Mouse (Mus musculus) heart, embryonic 15.5 days (tissue): ENCODE measurements around the gene Cwc25. TPM values are rescaled to one million over a fixed set of nuclear protein-coding genes. Genes with fewer than 3 reads are reported as not detected.
"Not testable (repeated sequence)": the region's sequence is repeated elsewhere in the genome, so short reads cannot be mapped to it uniquely, and the experiment has no call there.

Experiments used
- ATAC-seq: fragments of 200-750 bp; cut with Nextera tagmentation; replicated peaks from 2 replicates; pipeline ENCODE4 v1.8.0; 2017; ENCODE audit warnings: low read depth, moderate TSS enrichment; ENCODE audit not compliant: insufficient number of reproducible peaks, insufficient read depth, low FRiP score
- H3K27ac ChIP-seq: fragments of 300-500 bp; sonication (generic); 2 replicates; pipeline ENCODE4 v1.5.1; 2015; ENCODE audit warnings: mild to moderate bottlenecking, inconsistent platforms
- H3K27me3 ChIP-seq: fragments of 300-500 bp; sonication (generic); 2 replicates; pipeline ENCODE4 v1.6.1; 2015; ENCODE audit warnings: inconsistent platforms
- H3K36me3 ChIP-seq: fragments of 300-500 bp; sonication (generic); 2 replicates; pipeline ENCODE4 v1.6.1; 2015; ENCODE audit warnings: mild to moderate bottlenecking, inconsistent platforms
- H3K4me1 ChIP-seq: fragments of 300-500 bp; sonication (generic); replicated peaks from 2 replicates; pipeline ENCODE4 v1.6.1; 2015; ENCODE audit warnings: inconsistent platforms
- H3K4me2 ChIP-seq: fragments of 300-500 bp; sonication (generic); 2 replicates; pipeline ENCODE4 v1.6.1; 2015; ENCODE audit warnings: inconsistent platforms, mild to moderate bottlenecking, moderate library complexity
- H3K4me3 ChIP-seq: fragments of 300-500 bp; sonication (generic); 2 replicates; pipeline ENCODE4 v1.5.1; 2015; ENCODE audit warnings: mild to moderate bottlenecking, inconsistent platforms
- H3K9ac ChIP-seq: fragments of 300-500 bp; sonication (generic); 2 replicates; pipeline ENCODE4 v1.6.1; 2015; ENCODE audit warnings: mild to moderate bottlenecking, inconsistent platforms
- H3K9me3 ChIP-seq: fragments of 300-500 bp; sonication (generic); replicated peaks from 2 replicates; pipeline ENCODE4 v1.6.1; 2016; ENCODE audit warnings: inconsistent platforms
- WGBS: fragments of 180-500 bp; shearing (Covaris S2); methylation state at CpG from one replicate; pipeline ENCODE4 v1.1.7; 2015; ENCODE audit warnings: mixed read lengths; 5-methylcytosine and 5-hydroxymethylcytosine counted together
- polyA plus RNA-seq: library from polyadenylated mRNA; unstranded; fragments of >200 nt; fragmentation: Nextera tagmentation; extraction: Ambion mirVana; gene quantifications from 2 replicates; pipeline ENCODE4 v1.2.1, GENCODE M21; 2015

Gene Cwc25
- polyA plus RNA-seq, 1 experiment from 2014 or later = 9.5 TPM

DNA sequence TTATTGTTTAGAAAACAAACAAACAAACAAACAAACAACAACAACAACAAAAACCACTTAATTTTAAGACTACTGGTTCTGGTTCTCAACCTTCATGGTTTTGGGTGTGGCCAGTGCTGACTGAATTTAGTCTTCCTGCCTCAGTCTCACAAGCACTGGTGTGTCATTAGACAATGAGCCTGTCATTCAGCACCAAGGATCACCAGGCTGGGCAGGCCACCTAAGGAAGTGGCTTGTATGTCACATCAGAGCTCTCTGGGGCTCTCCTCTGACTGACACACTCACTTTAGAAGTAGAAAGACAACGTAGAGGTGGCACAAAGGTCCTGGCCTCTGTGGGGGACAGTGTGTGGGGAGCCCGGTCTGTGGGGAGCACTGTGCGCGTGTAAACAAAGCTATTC is 47.3 kb downstream of the Cwc25 start:
- Histone ChIP-seq H3K27ac (no peak overlapping the region), H3K9me3 (no peaks in the 10 kb centered on the region), H3K9ac (no peak overlapping the region), H3K4me2 (no peak overlapping the region), H3K36me3 (peaks cover 55% of the 10 kb centered on the region), H3K4me3 (no peak overlapping the region), H3K4me1 (peaks cover 10% of the 10 kb centered on the region), H3K27me3 (no peaks in the 10 kb centered on the region)
- WGBS = 81% methylated on average over 4 of the region's 4 CpGs
- ATAC-seq = no peak

DNA sequence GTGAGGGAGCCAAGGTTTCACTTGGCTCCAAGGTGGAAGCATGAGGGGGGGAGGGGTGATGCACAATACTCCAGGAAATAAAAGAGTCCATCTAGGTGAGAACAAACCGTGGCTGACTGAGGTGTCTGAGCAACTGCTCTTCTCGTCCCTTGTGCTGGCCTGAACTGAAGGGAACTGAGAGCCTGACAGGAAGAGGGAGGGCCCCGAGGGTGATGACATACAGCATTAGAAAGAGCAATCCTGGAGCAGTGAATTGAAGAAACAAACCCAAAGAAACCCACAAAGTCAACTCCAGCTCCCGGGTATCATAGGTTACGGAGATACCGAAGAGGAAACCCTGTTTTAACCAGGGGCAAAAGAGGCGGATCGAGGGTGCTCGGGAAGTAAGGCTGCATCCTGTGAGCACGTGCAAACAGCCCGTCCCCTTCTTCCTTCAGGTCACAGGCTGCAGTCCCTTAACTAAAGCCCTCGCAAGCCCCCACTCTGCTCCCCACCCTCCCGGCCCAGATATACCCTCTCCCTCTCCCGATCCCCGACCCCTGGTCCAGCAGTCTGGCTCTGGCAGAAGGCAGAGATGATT is 48.0 kb downstream of the Cwc25 start:
- H3K4me1 ChIP-seq = peaks cover 13% of the 10 kb centered on the region
- no peaks in the 10 kb centered on the region for H3K27me3 ChIP-seq
- H3K9ac ChIP-seq = no peak overlapping the region
- H3K9me3 ChIP-seq = no peaks in the 10 kb centered on the region
- no peak overlapping the region for H3K4me2 ChIP-seq
- ATAC-seq = no peak
- 57% methylated on average over 15 of the region's 15 CpGs for WGBS
- H3K36me3 ChIP-seq = peaks cover 56% of the 10 kb centered on the region
- no peak overlapping the region for H3K4me3 ChIP-seq
- no peak overlapping the region for H3K27ac ChIP-seq

DNA sequence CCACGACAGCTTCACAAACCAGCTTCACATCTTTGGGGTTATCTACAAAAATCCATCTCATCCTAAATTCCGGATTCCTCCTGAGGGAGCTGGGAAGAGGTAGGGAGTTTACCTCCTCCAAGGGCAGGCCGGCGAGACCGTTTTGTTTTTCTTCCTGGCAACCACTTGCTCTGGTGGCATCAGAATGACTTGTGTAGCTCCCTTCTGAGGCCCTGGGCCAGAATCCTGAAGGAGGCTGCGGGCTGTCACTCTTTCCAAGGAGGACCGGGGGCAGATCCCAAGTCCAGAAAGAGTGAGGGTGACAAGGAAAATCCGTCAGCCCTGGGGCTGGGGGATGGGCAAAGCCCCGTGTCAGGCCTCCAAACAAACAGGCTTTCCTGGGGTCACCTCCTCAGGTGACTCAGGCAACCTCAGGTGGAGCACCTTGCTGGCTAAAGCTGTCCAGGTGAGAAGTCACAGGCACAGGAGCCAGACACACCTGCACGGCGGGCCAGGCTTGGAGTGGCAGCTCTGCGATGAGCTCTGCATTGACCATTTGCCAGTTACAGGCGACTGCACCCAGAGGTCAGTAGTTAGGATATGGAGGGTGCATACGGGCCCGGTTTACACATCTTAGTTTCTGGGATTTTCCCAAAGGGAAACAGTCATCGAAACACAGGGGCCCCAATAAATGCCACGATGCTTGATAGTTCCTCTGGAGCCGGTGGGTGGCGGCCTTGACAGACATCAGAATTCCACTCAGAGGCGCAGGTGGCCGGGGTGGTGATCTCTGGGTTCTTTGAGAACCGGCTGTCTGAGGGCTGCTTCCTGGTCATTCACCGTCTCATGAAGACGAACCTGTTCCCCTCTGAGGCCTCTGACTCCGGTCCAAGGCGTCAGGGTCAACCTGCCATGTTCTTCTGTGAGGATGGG is 48.7 kb downstream of the Cwc25 start:
- no peak overlapping the region for H3K27ac ChIP-seq
- no peaks in the 10 kb centered on the region for H3K9me3 ChIP-seq
- peaks cover 55% of the 10 kb centered on the region for H3K36me3 ChIP-seq
- no peaks in the 10 kb centered on the region for H3K27me3 ChIP-seq
- 84% methylated on average over 26 of the region's 26 CpGs for WGBS
- peaks cover 16% of the 10 kb centered on the region for H3K4me1 ChIP-seq
- H3K4me3 ChIP-seq = no peak overlapping the region
- no peak overlapping the region for H3K4me2 ChIP-seq
- ATAC-seq = no peak
- no peak overlapping the region for H3K9ac ChIP-seq

DNA sequence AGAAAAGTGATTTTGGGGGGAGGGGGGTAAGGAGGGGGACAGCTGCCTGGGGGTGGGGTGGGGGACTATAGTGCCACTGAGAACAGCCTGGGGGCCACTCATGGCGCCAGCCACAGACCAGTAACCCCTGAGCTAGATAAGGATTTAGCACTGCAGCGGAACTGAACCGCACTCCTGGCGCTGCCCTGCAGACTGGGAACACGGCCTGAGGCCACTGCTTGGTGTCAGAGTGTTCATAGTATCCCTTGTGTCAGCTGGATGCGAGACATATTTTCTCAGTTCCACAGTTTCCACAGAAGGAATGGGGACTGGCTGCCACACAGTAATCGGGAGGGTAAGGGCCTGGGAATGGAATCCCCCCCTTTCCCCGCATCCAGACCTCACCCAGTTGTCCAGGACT is 50.3 kb downstream of the Cwc25 start:
- Histone ChIP-seq H3K4me3 (no peak overlapping the region), H3K9me3 (no peaks in the 10 kb centered on the region), H3K36me3 (peaks cover 55% of the 10 kb centered on the region), H3K4me1 (peaks cover 16% of the 10 kb centered on the region), H3K4me2 (no peak overlapping the region), H3K27me3 (no peaks in the 10 kb centered on the region), H3K27ac (no peak overlapping the region), H3K9ac (0 out of 2 replicates have a peak overlapping the region, but pooled peaks have one; percentile 16)
- ATAC-seq = no peak
- WGBS = 73% methylated on average over 8 of the region's 8 CpGs

DNA sequence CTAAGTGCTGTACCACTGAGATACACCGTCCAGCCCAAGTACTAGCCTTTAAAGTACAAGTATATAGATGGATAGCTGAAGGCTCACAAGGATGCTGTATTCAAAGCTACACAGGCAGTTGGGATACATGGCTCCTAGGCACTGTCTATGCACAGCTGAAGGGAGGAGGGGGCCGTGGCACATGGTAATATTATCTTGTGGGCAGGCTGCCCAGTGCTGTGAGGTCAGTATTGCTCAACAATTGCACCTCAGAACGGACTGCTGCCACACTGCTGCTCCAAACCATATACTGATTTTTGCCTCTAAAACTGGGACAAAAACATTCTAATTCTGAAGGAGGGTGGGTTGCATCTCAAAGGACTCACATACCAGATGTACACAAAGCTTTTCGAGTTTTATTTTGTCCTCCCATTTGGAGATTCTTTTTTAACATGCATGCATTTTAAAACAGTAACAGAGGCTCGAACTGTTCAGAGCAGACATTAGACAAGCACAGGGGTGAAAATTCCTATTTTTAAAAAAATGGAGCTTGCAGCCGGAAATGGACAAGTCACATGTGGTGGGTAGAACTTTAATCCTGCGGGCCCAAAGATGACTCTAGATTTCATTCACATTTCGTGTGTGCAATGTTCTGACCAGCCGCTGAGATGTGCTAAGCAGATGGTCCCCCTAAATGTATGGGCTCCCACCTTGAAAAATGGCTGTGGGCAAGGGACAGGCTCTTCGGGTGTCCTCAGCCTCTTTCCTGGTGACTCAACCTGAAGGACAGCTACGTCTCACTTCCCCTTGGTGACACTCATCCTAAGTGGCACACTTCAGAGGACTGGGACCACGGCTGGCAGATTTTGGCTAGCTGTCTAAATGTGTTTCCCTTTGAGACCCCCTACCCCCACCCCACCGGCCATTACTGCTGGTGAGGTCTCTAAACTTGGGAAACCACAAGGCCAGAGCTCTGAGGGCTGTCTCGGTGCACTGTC is 51.3 kb downstream of the Cwc25 start:
- Histone ChIP-seq H3K9me3 (no peaks in the 10 kb centered on the region), H3K4me2 (no peak overlapping the region), H3K27ac (no peak overlapping the region), H3K27me3 (no peaks in the 10 kb centered on the region), H3K36me3 (peaks cover 45% of the 10 kb centered on the region), H3K4me1 (peaks cover 16% of the 10 kb centered on the region), H3K4me3 (no peak overlapping the region), H3K9ac (no peak overlapping the region)
- 69% methylated on average over 14 of the region's 14 CpGs for WGBS
- no peak; the same call in 1 of the 2 replicates for ATAC-seq

DNA sequence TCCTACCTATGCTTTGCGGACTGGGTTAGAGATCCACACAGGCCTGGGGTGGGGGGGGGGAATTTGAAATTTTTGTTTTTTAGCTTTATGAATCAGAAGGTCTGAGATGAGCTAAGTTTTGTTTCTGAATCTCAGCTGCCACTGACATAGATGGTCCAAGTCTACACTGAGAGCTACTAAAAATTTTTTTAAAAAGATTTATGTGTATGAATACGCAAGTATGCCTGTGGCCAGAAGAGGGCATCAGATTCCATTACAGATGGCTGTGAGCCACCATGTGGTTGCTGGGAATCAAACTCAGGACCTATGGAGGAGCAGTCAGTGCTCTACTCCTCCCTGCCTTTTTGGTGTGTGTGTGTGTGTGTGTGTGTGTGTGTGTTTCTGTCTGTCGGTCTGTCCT is 52.0 kb downstream of the Cwc25 start:
- WGBS = 96% methylated on average over 3 of the region's 3 CpGs
- H3K36me3 ChIP-seq = peaks cover 39% of the 10 kb centered on the region
- no peak for ATAC-seq

DNA sequence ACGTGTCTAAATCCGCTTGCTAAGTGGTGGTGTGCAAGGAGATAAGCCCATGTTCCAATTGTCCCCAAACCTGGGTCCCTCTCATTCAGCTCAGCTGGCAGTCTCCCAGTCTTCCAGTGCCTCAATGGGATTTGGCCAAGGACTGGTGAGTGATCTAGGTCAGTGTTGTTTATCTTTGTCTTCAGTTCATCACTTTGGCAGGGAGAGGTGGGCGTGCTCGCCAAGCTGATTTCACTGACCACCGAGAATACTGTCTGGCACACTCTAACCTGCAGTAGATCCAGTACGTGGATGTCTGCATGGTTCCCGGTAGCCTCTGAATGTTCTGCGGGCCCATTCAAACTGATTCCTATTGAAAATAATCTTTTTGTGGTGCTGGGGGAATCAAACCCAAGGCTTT is 52.5 kb downstream of the Cwc25 start:
- Histone ChIP-seq H3K4me2 (no peak overlapping the region), H3K27me3 (no peaks in the 10 kb centered on the region), H3K27ac (0 out of 2 replicates have a peak overlapping the region, but pooled peaks have one; percentile 9), H3K36me3 (peaks cover 39% of the 10 kb centered on the region), H3K9ac (no peak overlapping the region), H3K4me1 (peaks cover 16% of the 10 kb centered on the region), H3K4me3 (no peak overlapping the region), H3K9me3 (no peaks in the 10 kb centered on the region)
- no peak for ATAC-seq
- WGBS = 64% methylated on average over 8 of the region's 8 CpGs

More for the DNA sequence above, 52.0 kb downstream of the Cwc25 start:
- no peaks in the 10 kb centered on the region for H3K9me3 ChIP-seq
- no peak overlapping the region for H3K4me3 ChIP-seq
- H3K27me3 ChIP-seq = no peaks in the 10 kb centered on the region
- peaks cover 16% of the 10 kb centered on the region for H3K4me1 ChIP-seq
- H3K9ac ChIP-seq = no peak overlapping the region
- H3K4me2 ChIP-seq = no peak overlapping the region
- peak overlapping the region; percentile 9; the same call in 1 of the 2 replicates for H3K27ac ChIP-seq

DNA sequence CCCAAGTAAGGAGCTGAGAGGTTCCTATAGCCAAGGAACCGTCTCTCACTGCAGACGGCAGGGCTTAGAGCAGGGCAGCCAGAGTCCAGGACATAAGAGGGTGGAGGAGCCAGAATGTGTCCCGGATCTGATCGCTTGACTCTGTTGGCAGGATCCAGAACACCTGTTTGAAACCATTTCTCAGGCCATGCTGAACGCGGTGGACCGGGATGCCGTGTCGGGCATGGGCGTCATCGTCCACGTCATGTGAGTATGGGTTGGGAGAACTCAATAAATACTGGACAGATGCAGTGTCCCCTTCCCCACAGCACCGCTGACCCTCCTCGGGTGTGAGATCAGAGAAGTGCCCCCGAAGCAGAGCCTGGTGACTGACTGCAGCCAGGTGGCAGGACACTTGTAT is 54.1 kb downstream of the Cwc25 start:
- Histone ChIP-seq H3K9ac (no peak overlapping the region), H3K4me3 (no peak overlapping the region), H3K4me2 (no peak overlapping the region), H3K27ac (no peak overlapping the region), H3K4me1 (peaks cover 16% of the 10 kb centered on the region), H3K9me3 (no peaks in the 10 kb centered on the region), H3K36me3 (peaks cover 46% of the 10 kb centered on the region), H3K27me3 (no peaks in the 10 kb centered on the region)
- 90% methylated on average over 15 of the region's 15 CpGs for WGBS
- ATAC-seq = no peak

DNA sequence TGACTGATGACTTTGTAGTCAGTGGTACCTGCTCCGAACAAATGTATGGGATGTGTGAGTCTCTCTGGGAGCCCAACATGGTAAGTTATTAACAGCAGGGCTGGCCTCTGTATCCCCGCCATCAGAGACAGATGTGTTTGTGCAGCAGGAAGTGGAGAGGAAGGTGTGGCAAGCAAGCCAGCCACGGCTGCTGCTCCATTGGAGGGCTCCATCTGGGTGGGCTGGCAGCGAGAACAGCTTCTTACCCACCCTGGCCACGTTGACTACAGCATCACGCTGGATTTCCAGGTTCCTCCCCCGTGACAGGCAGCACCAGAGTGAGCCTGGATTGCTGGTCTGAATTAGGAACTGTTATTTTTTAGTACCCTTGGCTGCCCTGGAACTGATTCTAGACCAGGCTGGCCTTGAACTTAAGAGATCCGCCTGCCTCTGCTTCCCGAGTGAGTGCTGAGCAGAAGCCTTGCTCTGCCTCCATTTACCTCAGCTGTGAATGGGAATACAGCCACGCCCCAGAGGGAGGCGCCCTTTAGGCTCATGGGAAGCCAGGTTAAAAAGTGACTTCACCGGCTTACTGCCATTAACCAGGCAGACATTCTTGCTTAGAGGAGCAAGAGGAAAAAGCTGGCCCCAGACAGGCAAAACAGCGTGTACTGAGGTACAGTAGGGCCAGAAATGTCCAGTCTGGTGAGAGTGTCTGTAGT is 55.0 kb downstream of the Cwc25 start:
- no peak for ATAC-seq
- Histone ChIP-seq H3K4me2 (no peak overlapping the region), H3K27me3 (no peaks in the 10 kb centered on the region), H3K4me1 (peaks cover 16% of the 10 kb centered on the region), H3K27ac (no peak overlapping the region), H3K36me3 (peaks cover 52% of the 10 kb centered on the region), H3K4me3 (no peak overlapping the region), H3K9ac (no peak overlapping the region), H3K9me3 (no peaks in the 10 kb centered on the region)
- 78% methylated on average over 13 of the region's 13 CpGs for WGBS

DNA sequence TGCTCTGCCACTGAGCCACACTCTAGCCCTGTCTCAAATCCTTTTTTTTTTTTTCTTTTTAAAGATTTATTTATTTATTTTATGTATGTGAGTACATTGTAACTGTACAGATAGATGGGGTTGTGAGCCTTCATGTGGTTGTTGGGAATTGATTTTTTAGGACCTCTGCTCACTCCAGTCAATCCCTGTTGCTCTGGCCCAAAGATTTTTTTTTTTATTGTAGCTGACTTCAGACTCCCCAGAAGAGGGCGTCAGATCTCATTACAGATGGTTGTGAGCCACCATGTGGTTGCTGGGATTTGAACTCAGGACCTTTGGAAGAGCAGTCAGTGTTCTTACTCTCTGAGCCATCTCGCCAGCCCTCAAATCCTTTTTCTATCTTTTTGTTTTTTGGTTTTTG is 56.3 kb downstream of the Cwc25 start:
- H3K36me3 ChIP-seq = peaks cover 62% of the 10 kb centered on the region
- not testable (repeated sequence) for H3K9ac ChIP-seq
- WGBS = 83% methylated on average over 2 of the region's 2 CpGs

More for the DNA sequence above, 56.3 kb downstream of the Cwc25 start:
- H3K4me1 ChIP-seq = peaks cover 14% of the 10 kb centered on the region
- not testable (repeated sequence) for H3K9me3 ChIP-seq, H3K4me3 ChIP-seq, ATAC-seq, H3K27ac ChIP-seq, H3K4me2 ChIP-seq, H3K27me3 ChIP-seq
